Mouse (Mus musculus): ENCODE results near the gene Gli2. TPM values are rescaled to one million over a fixed set of nuclear protein-coding genes. Genes with fewer than 3 reads are reported as not detected.
A peak's percentile ranks its signal among the peaks of the same experiment; 100 is the strongest.

Gli2 gene
- polyA plus RNA-seq, 1 experiment from 2014 or later = 5.6 TPM

- H3K4me1 ChIP-seq = no peaks in the 10 kb centered on the region
- no peaks in the 10 kb centered on the region for H3K36me3 ChIP-seq (ENCODE audit: poor library complexity, severe bottlenecking)
- no peak overlapping the region for H3K27ac ChIP-seq
- H3K4me3 ChIP-seq = no peak overlapping the region
- H3K27me3 ChIP-seq = no peaks in the 10 kb centered on the region
- no peaks in the 10 kb centered on the region for H3K9me3 ChIP-seq (replicated peaks)
- no peak overlapping the region for H3K9ac ChIP-seq
- H3K4me2 ChIP-seq = no peak overlapping the region
- 98% methylated on average over 3 of the region's 3 CpGs for WGBS
- ATAC-seq = no peak
Measured at GRCm38 (mm10) chr1:118806727-118807126, 246.7 kb downstream of the Gli2 start.

GRCm38 (mm10) chr1:118802166-118802565 is 251.3 kb downstream of the Gli2 start:
- 86% methylated on average over 5 of the region's 5 CpGs for WGBS
- Histone ChIP-seq H3K4me2 (no peak overlapping the region), H3K27ac (no peak overlapping the region), H3K9me3 (replicated peaks) (no peaks in the 10 kb centered on the region; the same call in 1 of the 2 replicates), H3K4me3 (no peak overlapping the region), H3K4me1 (0 out of 2 replicates have a peak, but pooled peaks cover 4% of the 10 kb centered on the region), H3K36me3 (ENCODE audit: poor library complexity, severe bottlenecking) (no peaks in the 10 kb centered on the region), H3K27me3 (no peaks in the 10 kb centered on the region), H3K9ac (no peak overlapping the region)
- ATAC-seq = no peak

DNA sequence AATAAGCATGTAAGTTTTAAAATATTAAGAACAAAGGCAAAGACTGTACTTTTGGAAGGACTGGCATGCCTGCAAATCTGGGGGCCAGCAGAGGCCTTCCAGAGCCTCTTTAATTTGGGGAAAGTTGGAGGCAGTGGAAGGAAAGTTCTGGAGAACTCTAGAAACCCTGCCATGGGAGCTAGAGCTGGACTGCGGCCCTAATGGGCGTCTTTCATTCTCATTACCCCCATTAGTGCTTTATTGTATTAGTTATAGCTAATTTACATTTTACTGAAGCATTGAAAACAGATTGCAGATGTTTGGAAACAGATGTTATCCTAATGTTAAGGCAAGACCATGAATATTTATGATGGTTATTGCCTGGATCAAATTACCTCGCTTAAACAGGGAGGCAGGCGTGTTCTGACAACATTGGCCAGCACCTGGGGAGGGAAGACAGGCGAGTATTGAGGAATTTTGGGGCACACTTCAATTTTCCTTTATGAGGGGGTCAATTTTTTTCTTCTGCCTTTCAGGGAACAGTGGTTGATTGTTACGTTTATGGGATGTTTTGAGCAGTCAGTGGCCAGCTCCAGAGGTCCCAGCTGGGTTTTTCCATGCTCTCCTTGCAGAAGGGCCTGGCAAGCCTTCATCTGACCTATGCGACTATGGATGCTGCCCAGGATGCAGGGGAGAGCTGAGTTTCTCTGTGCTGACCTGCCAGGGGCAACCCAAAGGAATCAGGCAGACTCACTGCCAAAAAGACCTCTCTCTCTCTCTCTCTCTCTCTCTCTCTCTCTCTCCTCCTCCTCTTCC is 253.9 kb downstream of the Gli2 start:
- no peak overlapping the region for H3K4me3 ChIP-seq
- 52% methylated on average over 7 of the region's 7 CpGs for WGBS
- H3K27ac ChIP-seq = no peak overlapping the region
- ATAC-seq = no peak
- no peaks in the 10 kb centered on the region for H3K27me3 ChIP-seq
- 0 out of 2 replicates have a peak, but pooled peaks cover 4% of the 10 kb centered on the region for H3K4me1 ChIP-seq
- no peaks in the 10 kb centered on the region; the same call in 1 of the 2 replicates for H3K9me3 ChIP-seq (replicated peaks)
- H3K36me3 ChIP-seq (ENCODE audit: poor library complexity, severe bottlenecking) = no peaks in the 10 kb centered on the region
- no peak overlapping the region for H3K4me2 ChIP-seq
- no peak overlapping the region for H3K9ac ChIP-seq

DNA sequence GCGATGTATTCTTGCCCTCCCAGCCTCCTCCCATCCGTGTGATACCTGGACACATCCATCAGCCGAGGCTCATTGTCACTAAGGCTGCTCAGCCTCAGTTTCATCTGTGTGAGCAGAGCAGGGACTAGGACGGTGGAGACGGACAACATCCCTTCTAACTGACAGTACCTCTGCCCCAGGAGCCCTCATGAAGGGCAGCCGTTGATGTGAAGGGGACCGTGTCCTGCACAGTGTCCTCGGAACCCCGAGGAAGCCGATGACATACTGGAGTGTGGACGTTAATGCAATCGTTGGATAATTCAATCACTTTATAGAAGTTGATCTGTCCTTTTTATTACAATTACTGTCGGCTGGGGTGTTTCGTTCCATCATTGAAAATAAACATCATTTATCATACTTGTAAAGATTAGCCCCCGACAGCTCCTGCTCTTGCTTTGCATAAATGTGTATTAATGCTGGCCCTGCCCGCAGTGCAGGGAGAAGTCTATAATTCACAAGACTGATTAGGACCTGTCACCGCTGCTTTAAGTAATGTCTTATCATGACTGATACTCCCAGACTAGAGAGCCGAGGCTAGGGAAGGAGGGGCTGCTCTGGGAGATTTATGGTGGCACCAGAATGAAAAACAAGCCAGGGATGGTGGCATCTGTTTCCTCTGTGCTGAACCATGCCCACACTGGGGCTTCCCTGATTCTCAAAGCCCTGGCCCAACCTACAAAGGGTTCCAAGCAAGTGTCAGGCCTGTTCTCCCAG is 257.8 kb downstream of the Gli2 start:
- no peak overlapping the region for H3K9ac ChIP-seq
- no peaks in the 10 kb centered on the region for H3K36me3 ChIP-seq (ENCODE audit: poor library complexity, severe bottlenecking)
- no peaks in the 10 kb centered on the region; the same call in 1 of the 2 replicates for H3K9me3 ChIP-seq (replicated peaks)
- H3K4me1 ChIP-seq = 0 out of 2 replicates have a peak, but pooled peaks cover 4% of the 10 kb centered on the region
- H3K27ac ChIP-seq = no peak overlapping the region; the same call in 1 of the 2 replicates
- ATAC-seq = no peak
- WGBS = 88% methylated on average over 18 of the region's 18 CpGs
- no peak overlapping the region for H3K4me3 ChIP-seq
- H3K27me3 ChIP-seq = no peaks in the 10 kb centered on the region
- H3K4me2 ChIP-seq = no peak overlapping the region

DNA sequence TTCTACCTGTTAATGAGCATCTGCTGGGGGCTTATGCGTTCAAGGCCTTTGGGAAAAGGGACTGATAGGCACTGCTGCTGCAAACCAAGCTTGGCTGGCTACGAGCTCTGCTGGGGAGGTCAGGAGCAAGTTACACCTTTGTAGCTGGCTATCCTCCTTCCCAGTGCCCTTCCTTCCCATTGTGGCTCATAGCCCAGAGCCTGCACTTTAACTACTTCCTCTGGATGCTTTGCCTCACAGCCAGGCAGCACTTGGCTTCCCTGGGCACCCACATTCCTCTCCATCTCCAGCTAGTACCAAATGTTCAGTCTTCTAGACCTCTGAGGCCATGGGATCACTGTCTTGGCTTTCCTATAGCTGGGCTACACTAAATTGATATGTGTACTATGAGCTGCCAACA is 263.5 kb downstream of the Gli2 start:
- Histone ChIP-seq H3K4me1 (peaks cover 6% of the 10 kb centered on the region), H3K4me2 (no peak overlapping the region), H3K27me3 (no peaks in the 10 kb centered on the region), H3K36me3 (ENCODE audit: poor library complexity, severe bottlenecking) (no peaks in the 10 kb centered on the region), H3K9me3 (replicated peaks) (peaks cover 6% of the 10 kb centered on the region; the same call in 1 of the 2 replicates), H3K9ac (no peak overlapping the region), H3K4me3 (no peak overlapping the region), H3K27ac (no peak overlapping the region)
- no peak for ATAC-seq
- WGBS = 80% methylated on average over 2 of the region's 2 CpGs

DNA sequence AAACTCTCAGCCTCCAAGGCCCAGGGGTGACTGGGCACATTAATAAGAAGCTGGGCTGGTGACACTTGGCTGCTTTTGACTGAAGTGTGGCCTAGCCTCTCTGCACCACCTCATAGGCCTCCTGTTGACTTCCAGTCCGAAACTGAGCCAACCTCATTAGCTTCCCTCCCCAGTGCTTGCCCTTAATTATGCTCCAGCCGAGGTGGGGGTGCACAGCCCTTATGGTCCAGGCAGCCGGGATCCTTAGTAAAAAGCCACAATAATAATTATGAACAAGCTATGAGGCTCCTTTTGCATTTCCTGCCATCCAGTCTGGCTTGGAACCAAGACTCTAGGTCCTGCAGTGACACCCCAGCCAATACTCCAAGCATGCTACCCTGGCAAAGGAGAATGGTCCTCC is 264.0 kb downstream of the Gli2 start:
- H3K27ac ChIP-seq = no peak overlapping the region; the same call in 1 of the 2 replicates
- H3K4me1 ChIP-seq = peaks cover 6% of the 10 kb centered on the region
- H3K4me3 ChIP-seq = no peak overlapping the region
- 42% methylated on average over 3 of the region's 3 CpGs for WGBS
- H3K9ac ChIP-seq = no peak overlapping the region
- peak; percentile 70; the same call in 1 of the 2 replicates for ATAC-seq
- peaks cover 6% of the 10 kb centered on the region; the same call in 1 of the 2 replicates for H3K9me3 ChIP-seq (replicated peaks)
- H3K27me3 ChIP-seq = no peaks in the 10 kb centered on the region
- no peak overlapping the region for H3K4me2 ChIP-seq
- no peaks in the 10 kb centered on the region for H3K36me3 ChIP-seq (ENCODE audit: poor library complexity, severe bottlenecking)

DNA sequence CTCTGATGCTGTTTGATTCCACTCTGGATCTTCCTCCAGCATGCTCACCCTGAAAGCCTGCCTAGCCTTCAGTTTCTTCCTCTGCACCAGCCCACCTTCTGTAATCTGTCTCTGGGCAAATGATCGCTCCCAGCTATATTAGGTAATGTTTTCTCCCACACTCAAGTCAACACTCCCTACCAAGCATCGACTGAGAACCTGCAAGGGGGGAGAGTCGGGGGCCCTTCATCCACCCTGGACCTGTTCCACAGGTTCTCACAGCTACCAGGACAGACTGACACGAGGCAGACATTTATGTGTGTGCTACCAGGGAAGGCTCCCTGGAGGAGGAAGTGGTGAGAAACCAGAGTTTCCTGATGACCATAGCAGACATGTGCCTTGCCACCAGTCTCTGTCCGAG is 264.6 kb downstream of the Gli2 start:
- no peak for ATAC-seq
- no peak overlapping the region for H3K9ac ChIP-seq
- H3K27me3 ChIP-seq = no peaks in the 10 kb centered on the region
- peaks cover 6% of the 10 kb centered on the region for H3K4me1 ChIP-seq
- H3K36me3 ChIP-seq (ENCODE audit: poor library complexity, severe bottlenecking) = no peaks in the 10 kb centered on the region
- no peak overlapping the region for H3K4me2 ChIP-seq
- 87% methylated on average over 5 of the region's 5 CpGs for WGBS
- H3K27ac ChIP-seq = no peak overlapping the region
- no peak overlapping the region for H3K4me3 ChIP-seq
- H3K9me3 ChIP-seq (replicated peaks) = peaks cover 6% of the 10 kb centered on the region; the same call in 1 of the 2 replicates

GRCm38 (mm10) chr1:118787486-118787885 is 265.9 kb downstream of the Gli2 start:
- Histone ChIP-seq H3K4me3 (no peak overlapping the region), H3K9me3 (replicated peaks) (peaks cover 6% of the 10 kb centered on the region; the same call in 1 of the 2 replicates), H3K4me1 (peaks cover 6% of the 10 kb centered on the region), H3K9ac (no peak overlapping the region), H3K27me3 (no peaks in the 10 kb centered on the region), H3K4me2 (no peak overlapping the region), H3K27ac (no peak overlapping the region), H3K36me3 (ENCODE audit: poor library complexity, severe bottlenecking) (no peaks in the 10 kb centered on the region)
- ATAC-seq = no peak
- WGBS = 94% methylated on average over 3 of the region's 3 CpGs

Small RNA genes within 50 kb of the gene (microRNA-seq; reads per million reads assigned to microRNA genes)
- not detected for gene Mir6346
